Mouse (Mus musculus): ENCODE results near the gene Tomm20l.

- TF ChIP-seq CTCF (IDR thresholded peaks at IDR 0.05; ENCODE audit: low read depth) (peak; percentile 52), EP300 (IDR thresholded peaks at IDR 0.05; ENCODE audit: low read depth) (no peak)
Measured at GRCm38 (mm10) chr12:71073113-71073730, 38.0 kb upstream of the Tomm20l start.

Data from liver, embryonic 14.5 days (tissue).